Mouse (Mus musculus): ENCODE measurements at regions not wholly inside any gene's neighbourhood (a gene's known extent, or its start where the extent isn't known, plus 50 kb on each side); places are given as distances from the start of the nearest gene placed in this dataset.

DNA sequence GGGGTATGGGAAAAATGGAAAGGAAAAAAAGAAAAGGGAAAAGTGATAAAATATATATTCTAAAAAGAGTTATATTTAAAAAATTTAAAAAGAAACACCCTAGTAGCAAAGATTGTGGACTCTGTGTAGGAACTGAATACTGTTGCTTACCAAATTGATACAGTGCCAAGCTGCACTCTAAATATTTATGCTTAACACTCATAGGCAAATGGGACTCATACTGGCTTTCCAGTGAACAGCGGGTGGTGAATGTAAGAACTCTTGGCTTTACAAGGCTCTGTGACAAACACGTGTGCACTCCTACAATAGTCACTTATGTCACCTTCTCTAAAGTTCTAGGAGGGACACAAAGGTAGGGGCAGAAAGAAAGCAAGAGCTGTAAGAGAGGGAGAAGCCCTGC, 1320.8 kb downstream of the Gsdmc2 start:
- DNase-seq (ENCODE audit: low spot score): peak; percentile 3
- WGBS: 46% methylated on average over 2 of the region's 2 CpGs
- no peak for TF ChIP-seq CTCF (IDR thresholded peaks at IDR 0.05; ENCODE audit: low read depth)
- no peak overlapping the region for H3K4me3 ChIP-seq (replicated peaks; ENCODE audit: low read depth, low read length)
- no peaks in the 10 kb centered on the region for H3K36me3 ChIP-seq (ENCODE audit: insufficient read depth, low read length)
- no peaks in the 10 kb centered on the region for H3K9me3 ChIP-seq (replicated peaks; ENCODE audit: low read length)
- peak overlapping the region; percentile 62; the same call in 1 of the 2 replicates for H3K27ac ChIP-seq
- H3K4me1 ChIP-seq (replicated peaks; ENCODE audit: insufficient read depth, low read length): no peaks in the 10 kb centered on the region
- H3K27me3 ChIP-seq (ENCODE audit: insufficient read depth, low read length): no peaks in the 10 kb centered on the region
- no peak overlapping the region for H3K4me2 ChIP-seq (ENCODE audit: low read length)
- H3K9ac ChIP-seq (ENCODE audit: low read depth, low read length): no peak overlapping the region
- no peak for ATAC-seq (replicated peaks; ENCODE audit: low FRiP score, low read depth)

DNA sequence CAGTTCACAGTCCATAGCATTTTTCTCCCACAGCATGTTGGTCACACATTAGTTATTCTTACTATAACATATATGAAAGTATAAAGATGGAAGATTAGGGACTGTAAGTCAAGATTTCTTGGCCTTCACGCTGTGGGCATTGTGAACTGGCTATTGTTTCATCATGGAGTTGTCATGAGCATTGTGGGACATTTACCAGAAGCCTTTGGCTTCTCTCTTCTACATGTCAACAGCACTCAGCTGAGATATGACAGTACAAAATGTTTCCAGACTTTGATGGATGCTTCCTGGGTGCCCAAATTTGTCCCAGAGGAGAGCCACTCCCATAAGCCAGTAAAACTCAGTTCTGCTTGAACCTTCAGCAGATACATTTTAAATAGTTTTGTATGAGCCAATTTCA, 1331.5 kb downstream of the Gsdmc2 start:
- no peak for TF ChIP-seq CTCF (IDR thresholded peaks at IDR 0.05; ENCODE audit: low read depth)
- DNase-seq (ENCODE audit: low spot score): no peak
- H3K27ac ChIP-seq: no peak overlapping the region
- no peak for ATAC-seq (replicated peaks; ENCODE audit: low FRiP score, low read depth)
- 83% methylated on average over 1 of the region's 1 CpGs for WGBS
- H3K4me2 ChIP-seq (ENCODE audit: low read length): no peak overlapping the region
- no peaks in the 10 kb centered on the region for H3K9me3 ChIP-seq (replicated peaks; ENCODE audit: low read length)
- H3K4me3 ChIP-seq (replicated peaks; ENCODE audit: low read depth, low read length): no peak overlapping the region
- H3K4me1 ChIP-seq (replicated peaks; ENCODE audit: insufficient read depth, low read length): no peaks in the 10 kb centered on the region
- no peaks in the 10 kb centered on the region for H3K27me3 ChIP-seq (ENCODE audit: insufficient read depth, low read length)
- no peak overlapping the region for H3K9ac ChIP-seq (ENCODE audit: low read depth, low read length)
- no peaks in the 10 kb centered on the region for H3K36me3 ChIP-seq (ENCODE audit: insufficient read depth, low read length)

DNA sequence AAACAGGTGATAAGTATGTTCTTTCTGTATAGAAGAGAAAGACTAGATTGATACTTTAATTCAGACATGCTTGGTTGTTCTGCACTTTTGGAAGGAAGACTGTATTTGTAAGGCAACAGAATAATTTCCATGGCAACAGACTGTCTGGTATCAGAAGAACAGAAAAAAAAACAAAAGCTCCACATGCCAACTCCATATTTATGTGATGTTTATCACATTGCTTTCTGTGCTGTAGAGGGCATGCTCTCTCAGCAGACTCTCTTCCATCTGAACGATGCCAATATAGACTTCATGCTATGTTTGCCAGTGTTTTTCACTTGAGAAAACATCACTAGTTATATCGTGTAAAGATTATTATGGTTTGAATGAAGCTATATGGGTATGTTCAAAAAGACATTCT, 1333.5 kb downstream of the Gsdmc2 start:
- H3K4me2 ChIP-seq (ENCODE audit: low read length): no peak overlapping the region
- WGBS: 94% methylated on average over 2 of the region's 2 CpGs
- ATAC-seq (replicated peaks; ENCODE audit: low FRiP score, low read depth) (no peak), DNase-seq (ENCODE audit: low spot score) (no peak)
- no peak overlapping the region for H3K4me3 ChIP-seq (replicated peaks; ENCODE audit: low read depth, low read length)
- no peaks in the 10 kb centered on the region for H3K27me3 ChIP-seq (ENCODE audit: insufficient read depth, low read length)
- no peaks in the 10 kb centered on the region for H3K9me3 ChIP-seq (replicated peaks; ENCODE audit: low read length)
- H3K9ac ChIP-seq (ENCODE audit: low read depth, low read length): no peak overlapping the region
- H3K27ac ChIP-seq: no peak overlapping the region
- H3K36me3 ChIP-seq (ENCODE audit: insufficient read depth, low read length): no peaks in the 10 kb centered on the region
- no peak for TF ChIP-seq CTCF (IDR thresholded peaks at IDR 0.05; ENCODE audit: low read depth)
- no peaks in the 10 kb centered on the region for H3K4me1 ChIP-seq (replicated peaks; ENCODE audit: insufficient read depth, low read length)

DNA sequence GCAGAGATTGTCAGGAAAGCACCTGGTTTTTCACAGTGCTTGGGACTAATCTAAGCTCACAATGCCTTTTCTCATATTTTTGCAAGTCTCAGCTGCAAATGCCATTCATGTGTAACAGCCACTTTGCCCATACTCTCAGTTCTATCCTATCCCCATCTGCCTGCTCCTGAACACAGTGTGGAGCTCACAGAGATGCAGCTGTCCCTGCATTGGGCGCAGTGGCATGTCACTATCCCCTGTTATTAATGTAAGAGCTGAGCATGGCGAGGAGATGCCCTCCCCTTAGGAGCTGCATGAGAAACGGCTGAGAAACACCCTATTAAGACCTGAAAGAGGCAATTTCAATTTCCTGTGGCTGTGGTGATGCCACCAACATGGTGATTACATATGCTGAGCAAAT, 1341.1 kb downstream of the Gsdmc2 start:
- H3K4me2 ChIP-seq (ENCODE audit: low read length): no peak overlapping the region
- no peaks in the 10 kb centered on the region for H3K27me3 ChIP-seq (ENCODE audit: insufficient read depth, low read length)
- no peaks in the 10 kb centered on the region for H3K36me3 ChIP-seq (ENCODE audit: insufficient read depth, low read length)
- no peaks in the 10 kb centered on the region for H3K4me1 ChIP-seq (replicated peaks; ENCODE audit: insufficient read depth, low read length)
- TF ChIP-seq CTCF (IDR thresholded peaks at IDR 0.05; ENCODE audit: low read depth): no peak
- 67% methylated on average over 3 of the region's 3 CpGs for WGBS
- ATAC-seq (replicated peaks; ENCODE audit: low FRiP score, low read depth) (no peak), DNase-seq (ENCODE audit: low spot score) (no peak)
- no peak overlapping the region for H3K27ac ChIP-seq
- H3K4me3 ChIP-seq (replicated peaks; ENCODE audit: low read depth, low read length): no peak overlapping the region
- H3K9ac ChIP-seq (ENCODE audit: low read depth, low read length): no peak overlapping the region
- no peaks in the 10 kb centered on the region for H3K9me3 ChIP-seq (replicated peaks; ENCODE audit: low read length)

DNA sequence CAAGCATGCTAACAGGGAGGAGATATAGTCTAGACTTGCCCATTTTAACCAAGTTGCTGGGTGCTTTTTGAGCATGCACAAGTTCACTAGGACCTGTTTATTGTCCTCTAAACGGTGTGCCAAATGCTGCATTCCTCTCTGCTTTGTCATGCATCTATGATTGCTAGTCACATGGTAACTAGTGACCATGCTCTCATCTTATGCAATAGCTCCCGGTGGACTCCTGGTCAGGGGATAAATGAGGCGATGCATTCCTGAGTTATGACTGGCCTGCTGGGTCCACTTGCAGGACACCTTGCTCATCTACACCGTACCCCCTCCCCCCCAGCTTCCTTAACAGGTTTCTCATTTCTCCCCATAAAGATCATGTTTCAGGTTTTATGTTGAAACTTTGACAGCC, 1344.0 kb downstream of the Gsdmc2 start:
- Histone ChIP-seq H3K9ac (ENCODE audit: low read depth, low read length) (no peak overlapping the region), H3K4me2 (ENCODE audit: low read length) (no peak overlapping the region), H3K4me1 (replicated peaks; ENCODE audit: insufficient read depth, low read length) (0 out of 2 replicates have a peak, but pooled peaks cover 4% of the 10 kb centered on the region), H3K36me3 (ENCODE audit: insufficient read depth, low read length) (no peaks in the 10 kb centered on the region), H3K9me3 (replicated peaks; ENCODE audit: low read length) (no peaks in the 10 kb centered on the region), H3K27me3 (ENCODE audit: insufficient read depth, low read length) (no peaks in the 10 kb centered on the region), H3K27ac (0 out of 2 replicates have a peak overlapping the region, but pooled peaks have one; percentile 36), H3K4me3 (replicated peaks; ENCODE audit: low read depth, low read length) (no peak overlapping the region)
- no peak for TF ChIP-seq CTCF (IDR thresholded peaks at IDR 0.05; ENCODE audit: low read depth)
- 17% methylated on average over 4 of the region's 4 CpGs for WGBS
- DNase-seq (ENCODE audit: low spot score) (peak; percentile 81), ATAC-seq (replicated peaks; ENCODE audit: low FRiP score, low read depth) (peak; percentile 98)

DNA sequence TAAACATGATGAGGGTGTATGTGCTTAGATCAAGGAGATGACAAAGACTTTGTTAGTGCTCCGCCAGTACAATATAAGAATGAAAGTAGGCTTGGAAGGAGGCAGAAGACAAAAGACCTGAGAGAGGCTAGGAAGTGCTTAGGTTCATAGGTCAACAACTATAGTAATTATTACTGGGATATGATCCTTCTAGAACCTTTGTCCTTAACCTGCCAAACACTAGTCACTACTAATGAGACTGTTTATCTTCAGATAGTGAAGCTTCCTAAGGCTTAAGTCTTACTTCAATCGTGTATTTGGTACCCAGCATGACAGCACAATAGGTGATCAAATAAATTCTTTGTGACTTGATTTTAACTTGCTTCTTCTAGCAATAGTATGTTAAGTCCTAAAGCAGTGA, 1344.5 kb downstream of the Gsdmc2 start:
- H3K4me3 ChIP-seq (replicated peaks; ENCODE audit: low read depth, low read length): no peak overlapping the region
- no peak overlapping the region for H3K4me2 ChIP-seq (ENCODE audit: low read length)
- 0 out of 2 replicates have a peak, but pooled peaks have one; percentile 15 for ATAC-seq (replicated peaks; ENCODE audit: low FRiP score, low read depth)
- no peaks in the 10 kb centered on the region for H3K27me3 ChIP-seq (ENCODE audit: insufficient read depth, low read length)
- peak overlapping the region; percentile 19; the same call in 1 of the 2 replicates for H3K27ac ChIP-seq
- 0 out of 2 replicates have a peak, but pooled peaks cover 4% of the 10 kb centered on the region for H3K4me1 ChIP-seq (replicated peaks; ENCODE audit: insufficient read depth, low read length)
- H3K9ac ChIP-seq (ENCODE audit: low read depth, low read length): no peak overlapping the region
- no peak for DNase-seq (ENCODE audit: low spot score)
- no peak for TF ChIP-seq CTCF (IDR thresholded peaks at IDR 0.05; ENCODE audit: low read depth)
- no peaks in the 10 kb centered on the region for H3K9me3 ChIP-seq (replicated peaks; ENCODE audit: low read length)
- no peaks in the 10 kb centered on the region for H3K36me3 ChIP-seq (ENCODE audit: insufficient read depth, low read length)
- 57% methylated on average over 2 of the region's 2 CpGs for WGBS

DNA sequence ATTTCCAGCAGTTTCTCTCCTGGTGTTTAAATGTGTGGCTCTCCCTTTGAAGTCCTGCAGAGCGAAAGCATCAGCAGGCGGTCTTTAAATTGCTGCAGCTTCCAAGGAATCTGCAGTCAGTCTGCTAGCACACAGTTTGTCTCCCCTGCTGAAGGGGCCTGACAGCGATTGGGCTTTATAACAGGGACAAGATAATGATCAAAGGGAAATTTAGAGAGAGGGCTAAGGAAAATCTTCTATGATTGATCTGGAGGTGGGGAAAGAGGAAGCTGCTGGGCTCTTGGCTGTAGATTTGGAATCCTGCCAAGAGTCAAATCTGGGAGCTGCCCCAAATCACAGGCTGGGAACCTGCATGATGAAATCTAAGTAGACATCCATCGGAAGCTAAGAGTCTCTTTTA, 1348.8 kb downstream of the Gsdmc2 start:
- no peak for TF ChIP-seq CTCF (IDR thresholded peaks at IDR 0.05; ENCODE audit: low read depth)
- Histone ChIP-seq H3K4me3 (replicated peaks; ENCODE audit: low read depth, low read length) (no peak overlapping the region), H3K27me3 (ENCODE audit: insufficient read depth, low read length) (no peaks in the 10 kb centered on the region), H3K9ac (ENCODE audit: low read depth, low read length) (no peak overlapping the region), H3K4me2 (ENCODE audit: low read length) (no peak overlapping the region), H3K4me1 (replicated peaks; ENCODE audit: insufficient read depth, low read length) (0 out of 2 replicates have a peak, but pooled peaks cover 4% of the 10 kb centered on the region), H3K9me3 (replicated peaks; ENCODE audit: low read length) (no peaks in the 10 kb centered on the region), H3K27ac (no peak overlapping the region), H3K36me3 (ENCODE audit: insufficient read depth, low read length) (no peaks in the 10 kb centered on the region)
- peak; percentile 6 for DNase-seq (ENCODE audit: low spot score)
- 31% methylated on average over 4 of the region's 4 CpGs for WGBS
- no peak for ATAC-seq (replicated peaks; ENCODE audit: low FRiP score, low read depth)
